ENCODE assay signal across 23 mouse cellular contexts in genomic region chr5:124622890-124623289, GRCm38 (mm10). TPM values are rescaled to one million over a fixed set of nuclear protein-coding genes. Genes with fewer than 3 reads are reported as not detected.
DNase-seq lines count a peak whose midpoint lies in the region; ATAC-seq and TF ChIP-seq lines count a peak whose summit lies in the region.
"Had no signal": no experiment of that assay in that cellular context is flagged by ENCODE, and none has a peak within 500 bp of the region (broad histone marks: within the 10 kb centered on the region; RNA-seq: fewer than 3 reads in every experiment).

No protein-coding gene starts in this region.

- H3K36me3 ChIP-seq in limb, embryonic 10.5 days: peaks cover 12% of the 10 kb centered on the region; the same call in 1 of the 2 replicates
- H3K36me3 ChIP-seq: liver, embryonic 15.5 days had no signal

- peak; percentile 22; the same call in 1 of the 2 replicates for ATAC-seq in granulocyte monocyte progenitor cell, adult 5-6 weeks (replicated peaks; ENCODE audit: poor library complexity, severe bottlenecking)
- ATAC-seq: activated CD4-positive, CD25-positive, alpha-beta regulatory T cell, adult 4 months; Patski had no signal

- H3K4me1 ChIP-seq in limb, embryonic 10.5 days: peaks cover 1% of the 10 kb centered on the region

- H3K9me3 ChIP-seq in limb, embryonic 10.5 days (replicated peaks): no peaks in the 10 kb centered on the region
- H3K9me3 ChIP-seq: heart, embryonic 10.5 days; hindbrain, embryonic 13.5 days; limb, embryonic 13.5 days; liver, embryonic 15.5 days; neural tube, embryonic 13.5 days had no signal

- WGBS in limb, embryonic 10.5 days: 93% methylated on average over 15 of the region's 15 CpGs

- H3K4me3 ChIP-seq in layer of hippocampus, adult 2 months: no peak overlapping the region
- no peak overlapping the region for H3K4me3 ChIP-seq in limb, embryonic 10.5 days
- H3K4me3 ChIP-seq: heart, embryonic 10.5 days; hindbrain, embryonic 13.5 days; limb, embryonic 13.5 days; liver, embryonic 15.5 days; neural tube, embryonic 13.5 days had no signal

- H3K27me3 ChIP-seq in limb, embryonic 10.5 days (ENCODE audit: low read depth, poor library complexity, severe bottlenecking): no peaks in the 10 kb centered on the region
- H3K27me3 ChIP-seq: hindbrain, embryonic 13.5 days; limb, embryonic 13.5 days; liver, embryonic 15.5 days; neural tube, embryonic 13.5 days; Patski had no signal

- H3K27ac ChIP-seq in layer of hippocampus, adult 2 months: peak overlapping the region; percentile 28; the same call in 1 of the 2 replicates
- no peak overlapping the region; the same call in 1 of the 2 replicates for H3K27ac ChIP-seq in limb, embryonic 10.5 days
- H3K27ac ChIP-seq: heart, embryonic 10.5 days; hindbrain, embryonic 13.5 days; limb, embryonic 13.5 days; liver, embryonic 15.5 days; neural tube, embryonic 13.5 days had no signal

- no peak for TF ChIP-seq CTCF in layer of hippocampus, adult 2 months (conservative IDR thresholded peaks at IDR 0.05)

- no peak for DNase-seq in layer of hippocampus, adult 2 months (ENCODE audit: low spot score in 2 of 2)
- DNase-seq in layer of hippocampus, postnatal 10 days (ENCODE audit: low spot score in 2 of 2): no peak
- DNase-seq in adrenal gland, adult (ENCODE audit: inconsistent age in 2 of 2, low spot score in 1 of 2): peak; percentile 88 to 91
- DNase-seq in adrenal gland, postnatal 10 days: peak; percentile 75
- no peak for DNase-seq in ovary, adult 18-20 months (ENCODE audit: low spot score)
- no peak for DNase-seq in limb, embryonic 10.5 days (ENCODE audit: low spot score)
- DNase-seq: cerebellum, adult 11-12 months; cerebellum, postnatal 14 days; embryo, embryonic 11 days; gastrocnemius, postnatal 10 days; kidney, adult 8-10 months; kidney, postnatal 14 days; lung, postnatal 14 days; midbrain, embryonic 14.5 days; thymus, postnatal 25 days had no signal

RNA-seq across cellular contexts. Expression of gene Atp6v0a2, which starts 5.5 kb away (rescaled TPM):
- total RNA-seq in layer of hippocampus, adult 2 months (2021): 10 to 100 TPM; 54.3 to 63.9 TPM
- 10 to 100 TPM; 46.7 to 51.6 TPM for total RNA-seq in layer of hippocampus, postnatal 10 days (2021)
- 10 to 100 TPM; 54.1 to 59.2 TPM for total RNA-seq in adrenal gland, postnatal 10 days (2021)
- total RNA-seq in granulocyte monocyte progenitor cell, adult 5-6 weeks (2014; fragmentation: Nextera tagmentation): 17.2 and 22.7 TPM in 2 replicates
- total RNA-seq in granulocyte monocyte progenitor cell, adult 5-6 weeks (2017): 14.2 and 16.0 TPM in 2 replicates
- polyA plus RNA-seq in limb, embryonic 10.5 days (2016; fragmentation: Nextera tagmentation; extraction: Ambion mirVana): 41.5 and 50.7 TPM in 2 replicates

RNA-seq across cellular contexts. Expression of gene Gtf2h3, which starts 44.0 kb away (rescaled TPM):
- 10 to 100 TPM; 31.7 to 35.7 TPM for total RNA-seq in layer of hippocampus, adult 2 months (2021)
- 10 to 100 TPM; 29.0 to 31.0 TPM for total RNA-seq in layer of hippocampus, postnatal 10 days (2021)
- 10 to 100 TPM; 35.3 to 36.8 TPM for total RNA-seq in adrenal gland, postnatal 10 days (2021)
- 4.5 and 27.1 TPM in 2 replicates for total RNA-seq in granulocyte monocyte progenitor cell, adult 5-6 weeks (2014; fragmentation: Nextera tagmentation)
- 14.7 and 21.5 TPM in 2 replicates for total RNA-seq in granulocyte monocyte progenitor cell, adult 5-6 weeks (2017)
- 115 TPM in 2 replicates for polyA plus RNA-seq in limb, embryonic 10.5 days (2016; fragmentation: Nextera tagmentation; extraction: Ambion mirVana)

RNA-seq across cellular contexts. Expression of gene Eif2b1, which starts 44.0 kb away (rescaled TPM):
- total RNA-seq in layer of hippocampus, adult 2 months (2021): 10 to 100 TPM; 36.7 to 36.8 TPM
- 10 to 100 TPM; 42.4 to 49.1 TPM for total RNA-seq in layer of hippocampus, postnatal 10 days (2021)
- 10 to 100 TPM; 42.0 to 49.9 TPM for total RNA-seq in adrenal gland, postnatal 10 days (2021)
- 49.6 and 52.0 TPM in 2 replicates for total RNA-seq in granulocyte monocyte progenitor cell, adult 5-6 weeks (2014; fragmentation: Nextera tagmentation)
- total RNA-seq in granulocyte monocyte progenitor cell, adult 5-6 weeks (2017): 39.5 and 50.9 TPM in 2 replicates
- polyA plus RNA-seq in limb, embryonic 10.5 days (2016; fragmentation: Nextera tagmentation; extraction: Ambion mirVana): 89.6 and 98.8 TPM in 2 replicates

Comparison
In these comparisons a context has a peak if more than half of its experiments do, and no peak if none do; other contexts are left out.
1. DNase-seq: peak in adrenal gland, adult (2 of 2) and adrenal gland, postnatal 10 days (single experiment); none in layer of hippocampus, adult 2 months (0 of 2), layer of hippocampus, postnatal 10 days (0 of 2), ovary, adult 18-20 months (single experiment) and limb, embryonic 10.5 days (single experiment).